Mouse (Mus musculus) liver, embryonic 14.5 days (tissue): ENCODE data around the gene Notch2.

Source experiments
- CTCF ChIP-seq: IDR thresholded peaks from 2 replicates; pipeline ENCODE4 v1.5.1; 2016; ENCODE audit warnings: antibody characterized with exemption, low read depth, control low read depth
- EP300 ChIP-seq: IDR thresholded peaks from 2 replicates; pipeline ENCODE4 v1.6.1; 2016; ENCODE audit warnings: antibody characterized with exemption, low read depth

DNA sequence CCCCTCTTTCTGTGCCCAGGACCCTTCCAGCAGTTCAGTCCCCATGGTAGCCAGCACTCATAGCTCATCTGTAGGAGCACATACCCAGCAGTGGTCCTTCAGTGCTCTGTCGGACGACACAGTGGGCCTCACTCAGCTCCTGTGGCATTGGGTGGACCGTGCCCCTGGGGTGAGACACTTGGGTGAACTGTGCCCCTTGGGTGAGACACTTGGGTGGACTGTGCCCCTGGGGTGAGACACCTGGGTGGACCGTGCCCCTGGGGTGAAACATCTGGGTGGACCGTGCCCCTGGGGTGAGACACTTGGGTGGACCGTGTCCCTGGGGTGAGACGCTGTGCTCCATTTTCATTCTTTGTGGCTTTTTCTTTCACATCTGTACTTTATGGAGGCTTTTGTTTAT is 83.7 kb downstream of the Notch2 start:
- TF ChIP-seq CTCF (no peak), EP300 (no peak)
